Mouse (Mus musculus) heart, postnatal 0 days (tissue): ENCODE results near the gene 1110051M20Rik. TPM values are rescaled to one million over a fixed set of nuclear protein-coding genes. Genes with fewer than 3 reads are reported as not detected.

Experiments used
- ATAC-seq: fragments of 200-750 bp; cut with Nextera tagmentation; 2 replicates; pipeline ENCODE4 v1.8.0; 2017; ENCODE audit warnings: low read depth, moderate number of reproducible peaks, moderate library complexity; ENCODE audit not compliant: insufficient read depth
- DNase-seq: peaks from one replicate; pipeline ENCODE4 v3.0.0-alpha.2; 2016; ENCODE audit warnings: low spot score
- H3K27ac ChIP-seq: fragments of 300-500 bp; sonication (generic); 2 replicates; pipeline ENCODE4 v1.5.1; 2014; ENCODE audit warnings: low read depth, mild to moderate bottlenecking
- H3K27me3 ChIP-seq: fragments of 300-500 bp; sonication (generic); 2 replicates; pipeline ENCODE4 v1.6.1; 2014; ENCODE audit warnings: low read length, mixed read lengths; ENCODE audit not compliant: control insufficient read depth, insufficient read depth
- H3K36me3 ChIP-seq: fragments of 300-500 bp; sonication (generic); replicated peaks from 2 replicates; pipeline ENCODE4 v1.6.1; 2014; ENCODE audit warnings: low read length, mixed read lengths; ENCODE audit not compliant: control insufficient read depth, insufficient read depth
- H3K4me1 ChIP-seq: fragments of 300-500 bp; sonication (generic); 2 replicates; pipeline ENCODE4 v1.6.1; 2014; ENCODE audit warnings: antibody characterized with exemption; ENCODE audit not compliant: control insufficient read depth, insufficient read depth
- H3K4me2 ChIP-seq: fragments of 300-500 bp; sonication (generic); 2 replicates; pipeline ENCODE4 v1.6.1; 2014; ENCODE audit warnings: low read depth, mild to moderate bottlenecking, low read length, moderate library complexity
- H3K4me3 ChIP-seq: fragments of 300-500 bp; sonication (generic); 2 replicates; pipeline ENCODE4 v1.5.1; 2014; ENCODE audit warnings: low read depth, low read length
- H3K9ac ChIP-seq: fragments of 300-500 bp; sonication (generic); replicated peaks from 2 replicates; pipeline ENCODE4 v1.6.1; 2014; ENCODE audit warnings: low read depth, low read length, mixed read lengths
- H3K9me3 ChIP-seq: fragments of 300-500 bp; sonication (generic); replicated peaks from 2 replicates; pipeline ENCODE4 v1.6.1; 2016; ENCODE audit warnings: low read length; ENCODE audit not compliant: control insufficient read depth
- CTCF ChIP-seq: IDR thresholded peaks from 2 replicates; pipeline ENCODE4 v1.5.1; 2016; ENCODE audit warnings: antibody characterized with exemption, control low read depth, low read depth
- EP300 ChIP-seq: IDR thresholded peaks from 2 replicates; pipeline ENCODE4 v1.6.1; 2016; ENCODE audit warnings: antibody characterized with exemption, low read depth
- WGBS: fragments of 180-500 bp; shearing (Covaris S2); extraction: QIAGEN DNeasy Blood & Tissue Kit; methylation state at CpG from one replicate; pipeline ENCODE4 v1.1.7; 2014; 5-methylcytosine and 5-hydroxymethylcytosine counted together
- polyA plus RNA-seq: library from polyadenylated mRNA; unstranded; fragments of >200 nt; fragmentation: Nextera tagmentation; extraction: Ambion mirVana; gene quantifications from 2 replicates; pipeline ENCODE4 v1.2.1, GENCODE M21; 2015
- total RNA-seq: library from RNA; depleted of rRNA; stranded (reverse); fragments of >200 nt; gene quantifications from 2 replicates; pipeline ENCODE4 v1.2.3, GENCODE M21; 2014; ENCODE audit warnings: low replicate concordance

Gene 1110051M20Rik
- total and polyA plus RNA-seq, 2 experiments from 2014 or later = 27.8 to 32.0 TPM

DNA sequence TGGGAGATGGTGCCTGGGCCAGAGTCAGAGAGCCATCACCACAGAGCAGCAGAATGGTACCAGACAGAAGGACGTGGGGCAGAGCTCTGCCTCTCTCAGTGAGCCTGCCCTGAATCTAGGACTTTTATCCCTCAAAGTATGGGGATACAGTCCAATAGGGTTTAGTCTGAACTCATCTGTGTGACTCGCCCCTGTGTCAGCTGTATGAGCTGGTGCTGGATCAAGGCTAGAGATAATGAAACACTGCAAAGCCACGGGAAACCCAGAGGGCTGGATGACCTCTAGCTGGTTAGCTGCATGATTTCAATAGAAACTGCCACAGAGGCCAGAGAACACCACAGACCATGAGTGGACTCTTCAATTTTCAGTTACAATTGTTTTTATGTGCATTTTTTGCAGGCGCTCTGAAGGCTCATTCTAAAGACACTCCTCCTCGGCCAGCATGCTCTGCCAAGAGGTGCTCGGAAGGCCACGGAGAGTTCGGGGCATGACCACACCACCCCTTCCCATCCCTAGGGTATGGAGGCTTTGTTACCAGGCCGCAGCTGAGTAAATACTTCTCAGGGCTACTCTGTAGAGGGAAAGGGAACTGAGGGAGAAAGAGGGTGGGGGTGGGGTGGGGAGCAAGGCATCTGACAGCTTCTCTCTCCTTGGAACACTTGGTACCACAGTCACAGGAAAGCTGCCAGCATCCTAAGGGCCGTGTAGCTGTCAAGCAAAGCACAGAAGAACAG, 131.8 kb downstream of the 1110051M20Rik start:
- DNase-seq (no peak), ATAC-seq (no peak)
- Histone ChIP-seq H3K27ac (no peak overlapping the region), H3K4me3 (no peak overlapping the region), H3K4me2 (no peak overlapping the region), H3K9ac (no peak overlapping the region), H3K27me3 (no peaks in the 10 kb centered on the region), H3K4me1 (peaks cover 3% of the 10 kb centered on the region; the same call in 1 of the 2 replicates), H3K9me3 (no peaks in the 10 kb centered on the region), H3K36me3 (no peaks in the 10 kb centered on the region)
- no peak for TF ChIP-seq CTCF
- no peak for TF ChIP-seq EP300
- 55% methylated on average over 10 of the region's 10 CpGs for WGBS

GRCm38 (mm10) chr2:91309546-91309945, 135.0 kb downstream of the 1110051M20Rik start:
- no peaks in the 10 kb centered on the region for H3K36me3 ChIP-seq
- no peak for TF ChIP-seq CTCF
- no peaks in the 10 kb centered on the region for H3K9me3 ChIP-seq
- no peaks in the 10 kb centered on the region for H3K27me3 ChIP-seq
- H3K4me3 ChIP-seq = no peak overlapping the region
- H3K4me1 ChIP-seq = peaks cover 3% of the 10 kb centered on the region; the same call in 1 of the 2 replicates
- DNase-seq (no peak), ATAC-seq (no peak)
- no peak overlapping the region for H3K9ac ChIP-seq
- H3K4me2 ChIP-seq = no peak overlapping the region
- H3K27ac ChIP-seq = no peak overlapping the region
- WGBS = 81% methylated on average over 3 of the region's 3 CpGs

DNA sequence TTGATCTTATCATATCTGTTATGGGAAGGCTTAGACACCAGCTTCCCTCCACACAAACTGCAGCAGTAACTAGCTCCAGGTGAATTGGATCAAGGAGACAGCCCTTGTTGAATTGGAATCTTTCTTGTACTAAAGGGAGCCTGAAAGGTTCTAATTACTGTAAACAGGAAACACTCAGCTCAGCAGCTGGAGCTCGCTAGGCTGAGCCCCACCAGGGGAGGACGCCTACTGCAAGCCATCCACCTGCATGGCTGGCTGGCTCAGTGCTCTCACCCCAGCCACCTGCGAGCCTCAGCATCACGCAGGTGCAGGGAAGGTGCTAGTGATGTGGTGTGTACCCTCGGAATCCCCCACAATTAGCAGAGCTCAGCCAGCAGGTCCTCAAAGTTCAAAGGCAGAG, 135.8 kb downstream of the 1110051M20Rik start:
- H3K27me3 ChIP-seq = no peaks in the 10 kb centered on the region
- TF ChIP-seq EP300 = no peak
- TF ChIP-seq CTCF = no peak
- no peak for ATAC-seq

GRCm38 (mm10) chr2:91306589-91306988, 137.9 kb downstream of the 1110051M20Rik start:
- H3K4me1 ChIP-seq = no peaks in the 10 kb centered on the region
- H3K9ac ChIP-seq = no peak overlapping the region
- H3K27ac ChIP-seq = no peak overlapping the region
- DNase-seq = no peak
- H3K27me3 ChIP-seq = no peaks in the 10 kb centered on the region
- H3K4me3 ChIP-seq = no peak overlapping the region
- H3K9me3 ChIP-seq = no peaks in the 10 kb centered on the region
- H3K4me2 ChIP-seq = no peak overlapping the region
- TF ChIP-seq EP300 = no peak
- no peak for TF ChIP-seq CTCF
- no peaks in the 10 kb centered on the region for H3K36me3 ChIP-seq
- no peak for ATAC-seq

More for the DNA sequence above, 135.8 kb downstream of the 1110051M20Rik start:
- Histone ChIP-seq H3K4me2 (no peak overlapping the region), H3K9me3 (no peaks in the 10 kb centered on the region), H3K4me3 (no peak overlapping the region), H3K36me3 (no peaks in the 10 kb centered on the region), H3K4me1 (peaks cover 3% of the 10 kb centered on the region; the same call in 1 of the 2 replicates), H3K27ac (no peak overlapping the region), H3K9ac (no peak overlapping the region)
- no peak for DNase-seq
- 46% methylated on average over 5 of the region's 5 CpGs for WGBS

DNA sequence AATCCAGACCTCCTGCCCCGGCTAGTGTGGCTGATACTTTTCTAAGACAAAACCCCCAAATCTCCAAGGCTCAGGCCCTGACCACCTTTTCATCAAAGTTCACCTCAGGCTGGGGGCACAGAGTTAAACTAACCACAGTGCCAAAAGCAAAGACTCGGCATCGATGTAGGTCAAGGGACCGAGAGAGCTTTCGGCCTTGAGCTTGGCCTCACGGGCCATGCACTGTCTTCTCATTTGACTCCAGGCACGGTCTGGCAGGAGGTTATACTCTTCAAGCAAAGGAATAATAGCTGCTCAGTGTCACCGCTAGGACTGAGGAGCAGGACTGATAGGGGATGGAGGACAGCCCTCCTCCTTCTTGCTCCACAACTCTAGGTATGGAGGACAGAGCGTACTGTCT, 138.6 kb downstream of the 1110051M20Rik start:
- Histone ChIP-seq H3K9me3 (no peaks in the 10 kb centered on the region), H3K9ac (no peak overlapping the region), H3K27me3 (no peaks in the 10 kb centered on the region), H3K36me3 (no peaks in the 10 kb centered on the region), H3K27ac (no peak overlapping the region), H3K4me1 (no peaks in the 10 kb centered on the region), H3K4me3 (no peak overlapping the region), H3K4me2 (no peak overlapping the region)
- TF ChIP-seq EP300 (no peak), CTCF (no peak)
- no peak for DNase-seq
- ATAC-seq = no peak
- 91% methylated on average over 9 of the region's 9 CpGs for WGBS

- Histone ChIP-seq H3K9me3 (no peaks in the 10 kb centered on the region), H3K36me3 (no peaks in the 10 kb centered on the region), H3K27me3 (no peaks in the 10 kb centered on the region), H3K4me2 (no peak overlapping the region), H3K4me3 (no peak overlapping the region), H3K27ac (no peak overlapping the region), H3K9ac (no peak overlapping the region), H3K4me1 (no peaks in the 10 kb centered on the region)
- 45% methylated on average over 3 of the region's 3 CpGs for WGBS
- ATAC-seq = no peak
- no peak for TF ChIP-seq EP300
- no peak for DNase-seq
These were observed 141.7 kb downstream of the 1110051M20Rik start for GRCm38 (mm10) chr2:91302845-91303244.
